Mouse (Mus musculus) cerebellum, postnatal 10 days (tissue): Measurements from ENCODE around the gene Tut4.

Source experiments
- DNase-seq, 2 experiments: peaks; one replicate each; pipeline ENCODE4 v3.0.0; 2021; ENCODE audit warnings: mixed read lengths in 2 of 2

The Tut4 gene

GRCm38 (mm10) chr4:108459231-108460155 lies at the start of gene Tut4:
Gene Tut4, plus strand, starts transcription at chr4:108459426.
- peak; percentile 98 to 99 for DNase-seq

GRCm38 (mm10) chr4:108424587-108424986 lies 34.6 kb upstream of the Tut4 start:
- no peak for DNase-seq

- no peak for DNase-seq
Observed at GRCm38 (mm10) chr4:108427719-108428340, 31.4 kb upstream of the Tut4 start.

- no peak for DNase-seq
Observed at GRCm38 (mm10) chr4:108428341-108428721, 30.9 kb upstream of the Tut4 start.

- DNase-seq, result peak; percentile 6 to 11
Observed at GRCm38 (mm10) chr4:108430656-108431560, 28.3 kb upstream of the Tut4 start.

DNA sequence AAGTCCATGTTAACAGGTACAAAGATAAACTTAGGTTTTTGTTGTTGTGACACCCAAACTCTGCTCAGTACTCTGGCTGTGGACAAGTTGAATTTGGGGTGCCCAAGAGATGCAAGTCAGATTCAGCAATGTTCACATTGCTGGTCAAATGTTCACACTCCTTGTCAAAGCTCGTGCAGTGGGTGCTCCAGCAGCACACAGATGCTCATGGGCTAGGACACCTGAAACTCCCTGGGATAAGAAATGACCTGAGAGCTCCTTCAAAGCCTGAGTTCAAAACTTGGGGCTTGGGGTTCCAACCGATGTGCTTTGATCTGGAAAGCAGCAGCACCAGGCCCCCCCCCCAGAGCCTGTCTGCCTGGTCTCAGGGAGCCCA lies 27.7 kb upstream of the Tut4 start:
- DNase-seq, result no peak

DNA sequence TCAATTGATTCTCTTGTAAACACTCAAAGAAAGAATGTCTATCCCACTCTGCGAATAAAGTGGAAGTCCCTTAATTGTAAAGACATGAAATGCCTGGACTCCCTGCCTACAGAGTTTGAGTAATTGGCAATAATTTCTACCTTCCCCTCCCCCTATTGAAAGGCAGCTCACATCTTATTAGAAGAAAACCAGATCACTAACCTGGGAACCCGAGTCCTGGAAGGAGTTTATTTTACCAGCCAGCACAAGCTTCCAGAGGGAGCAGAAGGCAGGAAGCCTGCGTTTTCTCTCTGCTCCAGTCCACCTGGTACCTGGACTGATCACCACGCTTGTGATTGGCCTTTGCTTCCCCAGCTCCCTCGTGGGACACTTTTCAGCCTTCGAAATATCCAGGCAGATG lies 25.9 kb upstream of the Tut4 start:
- no peak for DNase-seq

- no peak for DNase-seq
Observed at GRCm38 (mm10) chr4:108434221-108434620, 25.0 kb upstream of the Tut4 start.

DNA sequence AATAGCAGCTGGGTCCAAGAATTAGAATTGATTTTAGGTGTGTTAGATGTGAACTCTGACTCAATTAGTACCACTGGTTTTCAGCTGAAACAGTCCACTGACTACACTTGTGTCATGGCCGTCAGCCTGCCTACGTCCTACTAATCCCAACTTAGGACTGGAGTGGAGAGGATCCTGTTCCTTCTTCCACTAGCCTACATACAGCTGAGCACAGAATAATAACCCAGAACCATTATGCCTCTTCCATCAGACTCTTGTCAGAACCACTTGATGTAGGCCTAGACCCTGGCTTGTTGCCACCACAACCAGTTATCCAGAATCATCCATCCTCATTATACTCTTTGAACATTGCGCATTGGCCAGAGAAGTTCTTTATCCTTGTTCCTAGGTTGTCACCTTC lies 24.4 kb upstream of the Tut4 start:
- no peak for DNase-seq

GRCm38 (mm10) chr4:108435646-108436045 lies 23.6 kb upstream of the Tut4 start:
- DNase-seq, result no peak

- no peak for DNase-seq
Observed at GRCm38 (mm10) chr4:108436225-108436624, 23.0 kb upstream of the Tut4 start.

DNA sequence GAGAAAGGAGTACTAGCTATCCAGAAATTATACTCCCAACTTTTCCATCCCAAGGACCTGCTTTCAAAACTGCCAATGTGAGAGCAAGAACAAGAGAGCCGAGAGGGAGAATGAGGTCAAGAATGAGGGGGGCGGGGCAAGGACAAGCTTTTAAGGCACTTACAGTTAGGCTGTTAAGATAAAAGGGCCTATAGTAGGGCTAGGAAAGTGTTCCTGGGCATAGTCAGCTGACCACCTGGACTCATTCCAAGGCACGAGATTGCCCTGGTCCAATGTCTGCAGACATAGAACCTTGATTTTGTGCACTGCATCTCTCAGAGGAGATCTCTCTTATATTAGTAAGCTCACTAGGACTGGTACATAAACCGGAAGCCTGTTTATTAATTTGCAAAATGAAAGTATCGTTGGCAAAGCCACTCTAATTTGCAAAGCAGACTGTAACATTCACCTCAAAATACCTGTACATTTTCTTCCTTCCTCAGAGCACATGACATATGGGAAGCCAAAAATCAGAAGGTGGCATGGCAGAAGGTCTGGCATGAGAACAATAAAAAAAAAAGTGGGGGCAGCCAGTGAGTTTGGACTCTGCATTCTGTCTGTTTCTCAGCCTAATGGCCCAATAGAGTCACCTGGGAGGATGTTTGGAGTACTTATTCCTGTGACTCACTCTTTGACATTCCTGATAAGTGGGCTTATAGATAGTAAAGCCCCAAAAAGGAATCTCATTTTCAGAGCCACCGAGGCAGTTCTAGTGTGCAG lies 21.0 kb upstream of the Tut4 start:
- DNase-seq, result peak; percentile 82 to 87

- DNase-seq, result no peak
Observed at GRCm38 (mm10) chr4:108448091-108448490, 11.1 kb upstream of the Tut4 start.

DNA sequence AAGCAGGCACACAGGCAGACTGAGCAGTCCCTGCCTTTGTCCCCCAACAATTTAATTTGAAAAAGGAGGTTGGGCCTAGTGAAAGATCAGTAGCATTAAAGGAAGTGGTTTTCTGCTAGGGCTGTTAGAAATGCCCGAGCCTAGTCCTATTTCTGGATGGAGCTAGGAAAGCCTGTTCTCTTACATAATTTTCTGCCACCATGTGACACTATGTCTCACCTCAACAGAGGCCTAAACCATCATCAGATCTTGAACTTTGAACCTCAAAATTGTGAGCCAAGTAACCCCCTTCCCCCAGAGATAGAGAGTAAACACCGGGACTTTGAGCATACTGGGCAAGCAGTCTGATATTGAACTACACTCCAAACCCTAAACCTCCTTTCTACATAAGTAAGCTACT lies 3.2 kb upstream of the Tut4 start:
- no peak for DNase-seq

- peak in 1 of 2 experiments; percentile 34 for DNase-seq
Observed at GRCm38 (mm10) chr4:108458201-108458741, 955 bp upstream of the Tut4 start.

GRCm38 (mm10) chr4:108460156-108460923 lies 1.1 kb downstream of the Tut4 start:
- DNase-seq, result peak; percentile 75 to 79

GRCm38 (mm10) chr4:108461262-108461903 lies 2.2 kb downstream of the Tut4 start:
- DNase-seq, result no peak

GRCm38 (mm10) chr4:108473586-108473985 lies 14.4 kb downstream of the Tut4 start:
- no peak for DNase-seq

GRCm38 (mm10) chr4:108482776-108483175 lies 23.6 kb downstream of the Tut4 start:
- no peak for DNase-seq

GRCm38 (mm10) chr4:108484230-108484629 lies 25.0 kb downstream of the Tut4 start:
- peak; percentile 51 to 57 for DNase-seq

DNA sequence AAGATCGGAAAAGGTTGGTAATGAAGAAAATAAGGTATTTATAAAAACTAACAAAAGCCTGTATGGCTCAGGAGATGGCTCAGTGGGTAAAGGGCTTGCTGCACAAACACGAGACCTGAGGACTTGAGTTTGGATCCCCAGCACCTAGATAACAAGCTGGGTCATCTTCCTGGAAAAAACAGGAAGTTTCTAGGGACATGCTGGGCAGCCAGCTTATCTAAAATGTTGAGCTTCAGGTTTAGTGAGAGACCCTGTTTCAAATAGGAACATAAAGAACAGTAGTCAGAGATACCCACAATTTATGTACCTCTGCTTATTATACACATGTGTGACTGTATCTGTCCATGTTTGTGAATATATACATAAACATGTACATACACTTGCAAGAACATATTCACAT lies 43.8 kb downstream of the Tut4 start:
- DNase-seq, result no peak
